Mouse (Mus musculus) left cerebral cortex, adult 8-10 months (tissue): ENCODE data around the gene Stag2. TPM values are rescaled to one million over a fixed set of nuclear protein-coding genes. Genes with fewer than 3 reads are reported as not detected.

ENCODE experiments used
- DNase-seq, 2 experiments: peaks; one replicate each; pipeline ENCODE4 v3.0.0; 2022; ENCODE audit warnings: low spot score in 2 of 2
- total RNA-seq, 4 experiments: library from RNA; stranded (reverse); gene quantifications; 2 replicates each; pipeline ENCODE4 v1.2.4; 2022

Gene Stag2
- total RNA-seq, 4 experiments from 2014 or later = 48.8 to 68.3 (median 59.1) TPM

DNA sequence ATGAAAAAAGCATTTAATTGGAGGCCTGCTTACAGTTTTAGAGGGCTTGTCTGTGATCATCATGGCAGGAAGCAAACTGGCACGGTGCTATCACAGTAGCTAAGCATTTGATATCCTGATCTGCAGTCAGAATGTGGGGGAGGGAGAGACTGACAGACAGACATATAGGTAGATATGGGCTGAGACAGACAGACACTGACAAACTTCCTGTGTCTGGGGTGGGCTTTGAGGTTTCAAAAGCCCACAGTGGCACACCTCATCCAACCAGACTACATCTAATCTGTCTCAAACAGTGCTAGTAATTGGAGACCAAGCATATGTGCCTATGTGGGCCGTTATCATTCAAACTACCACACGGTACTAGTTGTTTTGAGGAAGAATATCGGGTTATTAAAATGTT is 53.4 kb downstream of the Stag2 start:
- no peak for DNase-seq

DNA sequence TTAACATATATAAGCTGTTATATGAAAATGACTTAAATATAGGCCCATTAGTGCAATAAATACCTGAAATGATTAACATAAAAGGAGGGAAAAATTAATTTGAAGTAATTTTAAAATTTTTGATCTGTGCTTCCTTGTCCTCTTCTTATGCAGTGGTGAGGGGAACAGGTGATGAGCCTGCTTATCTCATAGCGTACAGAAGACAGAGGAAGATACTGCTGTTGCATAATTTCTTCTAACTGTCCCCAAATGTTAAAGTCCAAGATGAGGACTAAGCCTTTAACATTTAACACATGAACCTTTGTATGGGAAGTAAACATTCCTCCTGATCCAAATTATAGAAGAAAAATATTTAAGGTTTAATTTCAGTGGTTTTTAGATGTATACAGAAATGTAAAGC is 66.6 kb downstream of the Stag2 start:
- no peak for DNase-seq

- DNase-seq = no peak
Measured at GRCm38 (mm10) chrX:42250342-42250741, 101.2 kb downstream of the Stag2 start.

GRCm38 (mm10) chrX:42272713-42273112 is 123.6 kb downstream of the Stag2 start:
- DNase-seq = no peak

DNA sequence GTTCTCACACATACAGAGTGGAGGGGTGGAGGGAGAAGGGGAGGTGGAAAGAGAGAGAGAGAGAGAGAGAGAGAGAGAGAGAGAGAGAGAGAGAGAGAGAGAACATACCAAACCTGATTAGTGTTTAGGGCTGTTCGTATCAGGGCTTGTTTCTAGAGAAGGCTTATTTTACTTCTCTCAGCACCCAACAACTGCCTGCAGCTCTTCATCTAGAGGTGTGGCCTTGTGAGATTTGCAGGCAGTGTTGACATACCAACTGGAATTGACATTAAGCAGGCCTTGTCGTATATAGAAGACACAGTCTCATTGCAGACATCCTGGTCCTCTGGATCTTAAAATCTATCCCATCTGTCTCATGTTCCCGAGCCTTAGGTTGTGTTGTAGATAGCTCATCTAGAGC is 141.1 kb downstream of the Stag2 start:
- no peak for DNase-seq

DNA sequence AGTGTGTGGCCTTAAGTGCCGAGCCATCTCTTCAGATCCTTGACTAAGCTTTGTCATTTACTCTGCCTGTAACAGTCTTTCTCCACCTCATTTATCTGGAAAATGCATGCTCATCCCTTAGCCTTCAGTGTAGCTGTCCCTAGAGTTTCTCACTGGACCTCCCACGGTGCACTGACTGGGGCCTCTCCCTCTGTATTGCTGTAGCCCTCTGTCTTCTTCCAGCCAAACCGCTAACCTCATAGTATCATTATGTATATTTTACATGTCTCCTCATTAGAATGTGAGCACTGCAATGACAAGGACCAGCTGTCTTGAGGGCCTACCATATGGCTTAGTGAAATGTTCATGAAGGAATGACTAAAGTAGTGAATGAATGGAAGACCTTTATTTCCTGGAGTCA is 166.1 kb downstream of the Stag2 start:
- DNase-seq = no peak

GRCm38 (mm10) chrX:42320424-42320823 is 171.3 kb downstream of the Stag2 start:
- DNase-seq = no peak

- DNase-seq = no peak
Measured at GRCm38 (mm10) chrX:42321200-42321773, 172.2 kb downstream of the Stag2 start.

- DNase-seq = no peak
Measured at GRCm38 (mm10) chrX:42324848-42325247, 175.7 kb downstream of the Stag2 start.

Other genes starting within 250 kb of the Stag2 start
- gene Thoc2, start 228.6 kb upstream of the Stag2 start, total RNA-seq = 10 to 100 TPM; 41.3 to 52.8 (median 45.5) TPM
- gene Xiap, start 89.6 kb upstream of the Stag2 start, total RNA-seq = 10 to 100 TPM; 48.7 to 63.7 (median 58.8) TPM